Mouse (Mus musculus): ENCODE data around the gene Mta1. TPM values are rescaled to one million over a fixed set of nuclear protein-coding genes. Genes with fewer than 3 reads are reported as not detected.

The Mta1 gene
- polyA plus RNA-seq, 1 experiment: 385 TPM

DNA sequence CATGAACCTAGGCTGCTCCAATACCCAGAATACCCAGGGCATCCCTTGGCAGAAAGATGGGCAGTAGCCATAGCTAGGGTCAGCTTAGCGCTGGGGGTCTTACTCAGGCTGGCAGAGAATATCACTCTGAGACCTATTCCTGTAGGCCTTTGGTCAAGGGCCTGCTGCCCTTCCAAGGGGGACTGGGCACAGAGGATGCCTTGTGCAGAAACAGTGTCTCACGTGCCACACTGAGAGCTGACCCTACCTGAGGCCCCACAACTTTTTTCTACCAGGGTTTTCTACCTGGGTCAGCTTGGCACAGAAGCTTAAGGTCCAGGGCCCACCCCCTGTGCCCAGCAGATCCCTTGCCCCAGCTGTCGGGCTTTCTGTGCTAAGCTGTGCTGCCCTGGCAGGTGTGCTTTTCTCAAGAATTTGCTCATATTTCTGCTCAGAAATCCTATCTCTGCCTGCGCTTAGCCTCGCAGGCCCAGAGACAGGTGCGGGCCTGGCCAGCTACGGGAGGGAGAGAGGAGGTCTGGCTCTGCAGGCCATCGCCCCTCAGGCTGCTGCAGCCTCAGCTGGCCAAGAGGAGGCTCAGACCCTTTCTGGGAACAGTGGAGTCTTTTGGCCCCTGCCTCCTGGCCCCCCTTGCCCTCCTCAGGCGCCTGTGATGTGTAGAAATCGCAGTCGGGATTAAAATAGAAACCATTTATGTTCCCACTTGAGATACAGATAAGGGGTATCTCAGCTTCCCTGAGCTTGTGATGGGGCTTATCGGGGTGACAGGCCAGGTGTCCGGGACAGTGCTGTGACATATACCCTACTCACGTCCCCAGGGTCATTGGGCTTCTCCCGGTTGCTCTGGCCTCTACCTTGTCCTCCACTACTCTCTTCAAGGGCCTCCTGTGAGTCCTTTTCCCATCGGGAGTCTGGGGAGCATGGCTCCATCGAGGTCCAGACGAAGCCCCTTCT is 39.5 kb downstream of the Mta1 start:
- no peak for TF ChIP-seq GATA1 (IDR thresholded peaks at IDR 0.05; ENCODE audit: low read length)

DNA sequence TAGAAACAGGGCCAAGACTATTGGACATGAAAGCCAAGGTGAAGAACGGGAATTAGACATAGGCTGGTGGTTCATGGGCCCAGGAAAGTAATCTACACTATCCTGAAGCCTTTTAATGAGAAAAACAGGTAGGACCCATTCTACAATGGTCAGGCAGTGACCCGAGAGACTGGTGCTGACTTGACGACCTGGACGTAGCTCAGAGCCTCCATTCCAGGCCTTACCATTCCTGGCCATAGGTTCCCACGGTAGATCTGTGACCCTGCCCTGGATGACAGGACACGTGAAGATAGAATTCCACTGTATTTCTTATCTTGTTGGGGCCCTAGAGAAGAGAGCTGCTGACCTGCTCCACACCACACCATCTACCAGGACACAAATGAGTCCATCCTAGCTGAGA is 40.2 kb downstream of the Mta1 start:
- TF ChIP-seq GATA1 (IDR thresholded peaks at IDR 0.05; ENCODE audit: low read length): no peak

DNA sequence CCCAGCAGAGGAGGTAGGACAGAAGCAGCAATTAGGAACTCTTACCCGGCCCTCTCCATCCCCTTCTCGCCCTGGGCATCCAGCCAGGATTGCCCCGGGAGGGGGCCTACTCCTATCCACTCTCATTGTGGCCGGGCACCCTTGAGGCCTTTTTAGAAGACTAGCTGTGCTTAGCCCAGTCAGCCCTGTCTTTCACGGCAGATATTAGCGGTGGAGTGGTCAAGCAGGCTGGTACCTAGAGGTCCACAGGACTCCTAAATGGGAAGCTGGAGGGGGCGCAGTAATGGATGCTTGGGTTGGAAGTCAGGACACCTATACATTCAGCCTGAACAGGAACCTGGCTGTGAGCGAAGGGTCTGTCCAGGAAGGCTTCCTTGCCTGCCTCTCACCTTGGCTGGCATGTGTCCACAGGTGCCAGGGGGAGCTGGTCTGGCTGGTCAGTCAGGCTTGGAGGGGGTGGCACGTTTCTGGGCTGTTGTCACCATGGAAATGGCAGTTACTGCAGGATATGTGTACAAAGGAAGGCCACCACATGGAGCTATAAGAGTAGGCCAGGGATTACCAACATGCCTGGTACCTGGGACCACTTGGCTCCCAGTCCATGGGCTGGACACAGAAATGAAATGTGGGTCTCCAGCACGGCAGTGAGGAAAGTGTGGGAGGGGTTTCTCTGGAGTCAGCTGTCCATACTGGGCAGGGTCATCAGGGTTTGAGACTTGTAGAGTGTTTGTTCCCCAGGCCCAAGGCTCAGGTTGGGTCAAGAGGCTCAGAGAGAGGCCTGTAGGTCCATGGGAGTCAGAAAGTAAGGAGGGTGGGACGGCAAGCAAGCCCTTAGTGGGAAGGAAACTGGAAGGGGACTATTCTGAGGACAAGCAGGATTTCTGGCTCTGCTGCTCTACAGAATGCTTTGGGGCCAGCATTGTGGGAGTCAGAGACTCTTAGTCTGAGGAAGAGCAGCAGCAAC is 41.1 kb downstream of the Mta1 start:
- no peak for TF ChIP-seq GATA1 (IDR thresholded peaks at IDR 0.05; ENCODE audit: low read length)

DNA sequence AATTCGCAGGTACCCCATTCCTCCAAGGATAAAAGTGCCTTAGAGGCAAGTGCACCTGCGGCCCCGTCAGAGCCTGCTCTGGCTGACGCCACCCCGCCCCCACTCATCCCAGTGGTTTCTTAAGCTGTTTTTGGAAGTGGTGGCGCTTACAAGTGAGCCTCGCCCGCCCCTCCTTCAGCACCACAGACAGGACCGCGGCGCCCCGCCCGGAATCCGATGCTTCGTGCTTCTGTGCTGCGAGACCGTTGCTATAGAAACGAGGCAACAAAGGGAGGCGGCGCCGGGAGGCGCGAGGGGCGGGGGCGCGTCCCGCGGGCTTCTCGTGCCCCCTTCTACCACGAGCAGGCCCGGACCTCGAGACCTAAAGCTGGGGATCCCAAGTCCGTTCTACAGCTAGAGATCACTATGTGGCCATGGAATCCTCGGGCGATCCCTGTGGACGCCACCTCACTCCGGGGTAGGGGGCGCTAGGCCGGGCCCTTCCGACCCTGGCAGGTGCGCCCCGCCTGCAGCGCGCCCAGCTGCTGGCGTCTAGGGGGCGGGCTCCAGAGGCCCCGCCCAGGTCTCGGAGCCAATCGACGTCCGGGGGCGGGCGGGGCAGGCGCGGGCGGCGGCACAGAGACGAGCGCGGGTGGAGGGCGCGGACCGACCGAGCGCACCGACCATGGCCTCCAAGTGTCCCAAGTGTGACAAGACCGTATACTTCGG is 42.0 kb downstream of the Mta1 start, which contains the start of gene Crip2:
Gene Crip2, plus strand, starts transcription at position 329 of the 708 bp plus-strand sequence.
- TF ChIP-seq GATA1 (IDR thresholded peaks at IDR 0.05; ENCODE audit: low read length): no peak

GRCm38 (mm10) chr12:113140616-113141411 is 42.7 kb downstream of the Mta1 start:
- no peak for TF ChIP-seq GATA1 (IDR thresholded peaks at IDR 0.05; ENCODE audit: low read length)

- TF ChIP-seq GATA1 (IDR thresholded peaks at IDR 0.05; ENCODE audit: low read length): no peak
Measured at GRCm38 (mm10) chr12:113141531-113141973, 43.5 kb downstream of the Mta1 start.

- no peak for TF ChIP-seq GATA1 (IDR thresholded peaks at IDR 0.05; ENCODE audit: low read length)
Measured at GRCm38 (mm10) chr12:113142021-113142975, 44.2 kb downstream of the Mta1 start.

DNA sequence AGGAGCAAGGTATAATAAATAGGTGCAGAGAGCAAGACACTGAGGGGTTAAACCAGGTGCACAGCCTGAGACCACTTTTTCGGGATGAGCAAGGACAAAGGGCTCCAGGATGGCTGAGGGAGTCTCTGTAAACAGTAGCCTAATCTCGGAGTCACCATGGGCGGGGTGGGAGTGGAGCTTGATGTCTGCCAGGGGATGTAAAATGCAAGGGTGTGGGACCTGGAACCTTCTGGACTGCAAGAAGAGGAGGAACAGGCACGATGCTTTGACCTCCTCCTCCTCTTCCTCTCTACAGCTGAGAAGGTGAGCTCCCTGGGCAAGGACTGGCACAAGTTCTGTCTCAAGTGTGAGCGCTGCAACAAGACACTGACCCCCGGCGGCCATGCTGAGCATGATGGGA is 45.1 kb downstream of the Mta1 start:
- TF ChIP-seq GATA1 (IDR thresholded peaks at IDR 0.05; ENCODE audit: low read length): no peak

DNA sequence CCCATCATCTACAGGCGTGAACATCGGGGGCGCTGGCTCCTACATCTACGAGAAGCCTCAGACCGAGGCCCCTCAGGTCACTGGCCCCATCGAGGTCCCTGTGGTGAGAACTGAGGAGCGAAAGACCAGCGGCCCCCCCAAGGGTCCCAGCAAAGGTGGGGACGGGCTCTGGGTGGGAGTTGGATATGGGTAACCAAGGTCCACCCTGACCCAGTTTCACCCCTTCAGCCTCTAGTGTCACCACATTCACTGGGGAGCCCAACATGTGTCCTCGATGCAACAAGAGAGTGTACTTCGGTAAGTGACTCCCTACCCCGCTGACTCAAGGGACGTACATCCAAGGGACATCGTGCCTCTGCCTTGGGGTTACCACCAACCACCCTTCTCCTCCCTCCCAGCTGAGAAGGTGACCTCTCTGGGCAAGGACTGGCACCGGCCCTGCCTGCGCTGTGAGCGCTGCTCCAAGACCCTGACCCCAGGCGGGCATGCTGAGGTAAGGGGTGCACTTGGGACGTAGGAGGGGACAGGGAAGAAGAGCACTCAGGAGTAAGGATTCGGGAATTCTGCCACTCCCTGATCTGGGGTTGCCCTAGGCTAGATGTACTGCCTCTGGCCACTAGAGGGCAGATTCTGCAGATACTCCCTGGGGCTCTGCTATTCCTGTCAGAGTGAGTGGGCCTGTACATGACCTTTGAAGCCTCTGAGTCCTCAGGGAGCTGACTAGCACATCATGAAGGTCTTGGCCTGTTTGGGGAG is 46.1 kb downstream of the Mta1 start:
- TF ChIP-seq GATA1 (IDR thresholded peaks at IDR 0.05; ENCODE audit: low read length): no peak

DNA sequence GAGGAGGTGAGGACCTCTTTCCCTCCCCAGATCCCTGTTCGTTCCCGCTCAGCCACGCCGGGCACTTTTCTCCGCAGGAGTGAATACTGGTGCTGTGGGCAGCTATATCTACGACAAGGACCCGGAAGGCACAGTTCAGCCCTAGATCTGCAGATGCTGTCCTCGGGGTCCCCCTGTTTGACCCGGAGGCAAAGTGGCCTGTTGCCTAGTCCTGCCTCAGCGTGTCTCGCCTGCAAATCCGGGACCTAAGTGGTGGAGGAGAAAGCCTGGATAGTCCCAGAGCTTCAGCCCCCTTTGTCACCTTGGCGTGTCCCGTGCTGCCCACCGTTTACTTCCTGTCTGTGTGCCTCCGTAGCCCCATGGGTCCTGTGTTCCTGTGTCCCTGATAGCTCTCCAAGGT is 46.8 kb downstream of the Mta1 start:
- TF ChIP-seq GATA1 (IDR thresholded peaks at IDR 0.05; ENCODE audit: low read length): no peak

GRCm38 (mm10) chr12:113145591-113145990 is 47.5 kb downstream of the Mta1 start:
- no peak for TF ChIP-seq GATA1 (IDR thresholded peaks at IDR 0.05; ENCODE audit: low read length)
